In genomic region chr11:5797371-5797770, GRCm38 (mm10) we compare ENCODE assay signal across 33 mouse cellular contexts. TPM values are rescaled to one million over a fixed set of nuclear protein-coding genes. Genes with fewer than 3 reads are reported as not detected.
A peak's percentile ranks its signal among the peaks of the same experiment; 100 is the strongest.
DNase-seq lines count a peak whose midpoint lies in the region; ATAC-seq and TF ChIP-seq lines count a peak whose summit lies in the region.
"Had no signal": no experiment of that assay in that cellular context is flagged by ENCODE, and none has a peak within 500 bp of the region (broad histone marks: within the 10 kb centered on the region; RNA-seq: fewer than 3 reads in every experiment).

No protein-coding gene starts in this region.

- H3K4me3 ChIP-seq in kidney, embryonic 16.5 days (ENCODE audit: low read length) = no peak overlapping the region
- peak overlapping the region; percentile 58 for H3K4me3 ChIP-seq in E14TG2a.4 (replicated peaks; ENCODE audit: low read length)
- H3K4me3 ChIP-seq in ES-E14 (ENCODE audit: insufficient read depth in 1 of 2, low read depth in 1 of 2, low read length in 2 of 2, poor library complexity in 1 of 2, severe bottlenecking in 1 of 2) = peak overlapping the region in 1 of 2 experiments; percentile 13; a peak in 2 of 4 replicates
- H3K4me3 ChIP-seq in stomach, postnatal 0 days (ENCODE audit: low read depth, low read length) = no peak overlapping the region
- no peak overlapping the region for H3K4me3 ChIP-seq in intestine, postnatal 0 days (ENCODE audit: low read depth, low read length)
- H3K4me3 ChIP-seq: embryonic facial prominence, embryonic 13.5 days; forebrain, embryonic 10.5 days; heart, embryonic 10.5 days; hindbrain, embryonic 12.5 days; intestine, embryonic 15.5 days; limb, embryonic 10.5 days; limb, embryonic 15.5 days; liver, embryonic 13.5 days; myocyte; neural tube, embryonic 12.5 days had no signal

- TF ChIP-seq CTCF in E14TG2a.4 (conservative IDR thresholded peaks at IDR 0.05; ENCODE audit: low read length) = no peak
- TF ChIP-seq CTCF in stomach, postnatal 0 days (IDR thresholded peaks at IDR 0.05; ENCODE audit: low read depth) = no peak
- no peak for TF ChIP-seq CTCF in intestine, postnatal 0 days (IDR thresholded peaks at IDR 0.05; ENCODE audit: low read depth)

- H3K4me1 ChIP-seq in kidney, embryonic 16.5 days (ENCODE audit: insufficient read depth, low read length) = peaks cover 8% of the 10 kb centered on the region; the same call in 1 of the 2 replicates
- H3K4me1 ChIP-seq in E14TG2a.4 (replicated peaks; ENCODE audit: low read depth, low read length) (peaks cover 87% of the 10 kb centered on the region), ES-E14 (ENCODE audit: control insufficient read depth in 2 of 2, insufficient read depth in 2 of 2, low read length in 2 of 2, poor library complexity in 1 of 2) (peaks cover 0 to 16% of the 10 kb centered on the region in 2 experiments; a peak in 3 of 4 replicates)
- H3K4me1 ChIP-seq in stomach, postnatal 0 days (replicated peaks; ENCODE audit: control insufficient read depth, insufficient read depth) = no peaks in the 10 kb centered on the region
- peaks cover 11% of the 10 kb centered on the region; the same call in 1 of the 2 replicates for H3K4me1 ChIP-seq in intestine, postnatal 0 days (replicated peaks; ENCODE audit: control insufficient read depth, insufficient read depth, low read length)
- H3K4me1 ChIP-seq: forebrain, embryonic 10.5 days; hindbrain, embryonic 12.5 days; neural tube, embryonic 12.5 days had no signal

- no peak for TF ChIP-seq EP300 in stomach, postnatal 0 days (optimal IDR thresholded peaks at IDR 0.05)

- ATAC-seq in kidney, embryonic 16.5 days (ENCODE audit: low FRiP score, low TSS enrichment) = no peak
- no peak for ATAC-seq in stomach, postnatal 0 days (ENCODE audit: low FRiP score, low TSS enrichment)
- ATAC-seq in intestine, postnatal 0 days = no peak
- ATAC-seq: activated CD4-positive, CD25-positive, alpha-beta regulatory T cell, adult 4 months; CD4-positive, CD25-positive, alpha-beta regulatory T cell, adult 4 months; forebrain, postnatal 0 days; hindbrain, postnatal 0 days; intestine, embryonic 15.5 days; midbrain, embryonic 16.5 days had no signal

- no peaks in the 10 kb centered on the region for H3K27me3 ChIP-seq in kidney, embryonic 16.5 days (ENCODE audit: insufficient read depth, low read length)
- H3K27me3 ChIP-seq in E14TG2a.4 (ENCODE audit: insufficient read depth, low read length) = no peaks in the 10 kb centered on the region
- no peaks in the 10 kb centered on the region for H3K27me3 ChIP-seq in stomach, postnatal 0 days (ENCODE audit: control insufficient read depth, insufficient read depth, low read length)
- no peaks in the 10 kb centered on the region for H3K27me3 ChIP-seq in intestine, postnatal 0 days (replicated peaks; ENCODE audit: control insufficient read depth, insufficient read depth, low read length)
- H3K27me3 ChIP-seq: embryonic facial prominence, embryonic 13.5 days; hindbrain, embryonic 12.5 days; intestine, embryonic 15.5 days; limb, embryonic 15.5 days; liver, embryonic 13.5 days; neural tube, embryonic 12.5 days had no signal

- 72% methylated on average over 11 of the region's 11 CpGs for WGBS in kidney, embryonic 16.5 days
- WGBS in stomach, postnatal 0 days = 69% methylated on average over 11 of the region's 11 CpGs
- WGBS in intestine, postnatal 0 days = 64% methylated on average over 11 of the region's 11 CpGs

- no peak overlapping the region for H3K9ac ChIP-seq in kidney, embryonic 16.5 days (replicated peaks; ENCODE audit: low read length)
- peak overlapping the region; percentile 49; the same call in 1 of the 2 replicates for H3K9ac ChIP-seq in ES-E14 (ENCODE audit: insufficient read depth, low read depth, low read length, poor library complexity, severe bottlenecking)
- H3K9ac ChIP-seq in stomach, postnatal 0 days (ENCODE audit: low read length) = no peak overlapping the region
- no peak overlapping the region for H3K9ac ChIP-seq in intestine, postnatal 0 days (ENCODE audit: low read depth, low read length)
- H3K9ac ChIP-seq: forebrain, postnatal 0 days; hindbrain, embryonic 12.5 days; intestine, embryonic 15.5 days; limb, embryonic 15.5 days; liver, embryonic 13.5 days; neural tube, embryonic 12.5 days had no signal

- no peak overlapping the region for H3K4me2 ChIP-seq in kidney, embryonic 16.5 days (replicated peaks; ENCODE audit: low read depth, low read length)
- H3K4me2 ChIP-seq in stomach, postnatal 0 days (replicated peaks; ENCODE audit: low read depth) = no peak overlapping the region
- no peak overlapping the region for H3K4me2 ChIP-seq in intestine, postnatal 0 days (replicated peaks; ENCODE audit: low read depth)
- H3K4me2 ChIP-seq: embryonic facial prominence, embryonic 13.5 days; hindbrain, embryonic 12.5 days; intestine, embryonic 15.5 days; limb, embryonic 15.5 days; liver, embryonic 13.5 days; neural tube, embryonic 12.5 days had no signal

- no peaks in the 10 kb centered on the region for H3K9me3 ChIP-seq in kidney, embryonic 16.5 days (ENCODE audit: low read length)
- H3K9me3 ChIP-seq in E14TG2a.4 (ENCODE audit: low read length) (no peaks in the 10 kb centered on the region), ES-E14 (ENCODE audit: control insufficient read depth, insufficient read depth, low read depth, low read length) (no peaks in the 10 kb centered on the region)
- no peaks in the 10 kb centered on the region for H3K9me3 ChIP-seq in stomach, postnatal 0 days (ENCODE audit: control insufficient read depth, low read length)
- H3K9me3 ChIP-seq in intestine, postnatal 0 days (ENCODE audit: control insufficient read depth) = no peaks in the 10 kb centered on the region
- H3K9me3 ChIP-seq: embryonic facial prominence, embryonic 13.5 days; forebrain, embryonic 10.5 days; heart, embryonic 10.5 days; hindbrain, embryonic 12.5 days; intestine, embryonic 15.5 days; limb, embryonic 10.5 days; limb, embryonic 15.5 days; liver, embryonic 13.5 days; neural tube, embryonic 12.5 days had no signal

- 0 out of 2 replicates have a peak overlapping the region, but pooled peaks have one; percentile 18 for H3K27ac ChIP-seq in kidney, embryonic 16.5 days (ENCODE audit: low read length)
- H3K27ac ChIP-seq in ES-E14 (ENCODE audit: insufficient read depth, low read depth, low read length, poor library complexity, severe bottlenecking) = peak overlapping the region; percentile 72; the same call in 1 of the 2 replicates
- H3K27ac ChIP-seq in stomach, postnatal 0 days (replicated peaks) = no peak overlapping the region
- no peak overlapping the region for H3K27ac ChIP-seq in intestine, postnatal 0 days (ENCODE audit: low read depth, low read length)
- H3K27ac ChIP-seq: embryonic facial prominence, embryonic 13.5 days; forebrain, embryonic 10.5 days; heart, embryonic 10.5 days; hindbrain, embryonic 12.5 days; hindbrain, postnatal 0 days; intestine, embryonic 15.5 days; limb, embryonic 10.5 days; limb, embryonic 15.5 days; liver, embryonic 13.5 days; neural tube, embryonic 12.5 days had no signal

- in situ Hi-C loops in ES-E14 (cut with MboI; ENCODE audit: low sequenced_read_pairs in 2 of 2, unreplicated experiment in 2 of 2) = no loop called here

- peaks cover 69% of the 10 kb centered on the region for H3K36me3 ChIP-seq in kidney, embryonic 16.5 days (ENCODE audit: insufficient read depth, low read length)
- H3K36me3 ChIP-seq in E14TG2a.4 (ENCODE audit: insufficient read depth, low read length) = peaks cover 95% of the 10 kb centered on the region
- peaks cover 70% of the 10 kb centered on the region for H3K36me3 ChIP-seq in ES-E14 (ENCODE audit: control insufficient read depth, insufficient read depth, low read length, poor library complexity, severe bottlenecking)
- H3K36me3 ChIP-seq in stomach, postnatal 0 days (ENCODE audit: control insufficient read depth, insufficient read depth, low read length) = peaks cover 36% of the 10 kb centered on the region
- H3K36me3 ChIP-seq in intestine, postnatal 0 days (ENCODE audit: control insufficient read depth, insufficient read depth) = peaks cover 69% of the 10 kb centered on the region

- DNase-seq in kidney, adult 18-20 months = no peak
- DNase-seq in ES-E14 (ENCODE audit: low read depth, low spot score) = no peak
- DNase-seq in stomach, postnatal 0 days (ENCODE audit: low spot score) = peak; percentile 11
- DNase-seq in testis, postnatal 14 days (ENCODE audit: low spot score) = no peak
- DNase-seq: adrenal gland, adult 2 months; adrenal gland, postnatal 36 days; cerebellum, adult 2 months; cerebellum, postnatal 25 days; forebrain, postnatal 0 days; heart, postnatal 36 days; liver, embryonic 13.5 days; lung, adult 18-20 months; lung, postnatal 10 days; right cerebral cortex, adult 18-20 months; spleen, adult 18-20 months; thymus, adult 2 months; thymus, postnatal 36 days had no signal

TF ChIP-seq in ES-E14, 5 proteins besides CTCF, POLR2A, EP300 and RAD21:
- no peak for TF ChIP-seq ZNF384 (IDR thresholded peaks at IDR 0.05; ENCODE audit: low read depth, low read length)
- TF ChIP-seq MAFK (IDR thresholded peaks at IDR 0.05; ENCODE audit: insufficient read depth, low read depth, low read length) = no peak
- no peak for TF ChIP-seq HCFC1 (IDR thresholded peaks at IDR 0.05; ENCODE audit: borderline replicate concordance, insufficient read depth, low read length)
- no peak for TF ChIP-seq CHD2 (IDR thresholded peaks at IDR 0.05; ENCODE audit: low read depth, low read length)
- TF ChIP-seq ZC3H11A (IDR thresholded peaks at IDR 0.05; ENCODE audit: borderline replicate concordance, low read depth, low read length) = no peak

RNA-seq across cellular contexts. Expression of gene Pgam2, which starts 6.2 kb away (rescaled TPM):
- 33.0 and 42.8 TPM in 2 replicates for polyA plus RNA-seq in kidney, embryonic 16.5 days (2015; fragmentation: Nextera tagmentation; extraction: Ambion mirVana)
- total RNA-seq in ES-E14 (2012; rRNA removed) = 4.1 and 4.2 TPM in 2 replicates
- polyA plus RNA-seq in stomach, postnatal 0 days (2015; fragmentation: Nextera tagmentation; extraction: Ambion mirVana) = 2.8 and 3.9 TPM in 2 replicates
- 9.9 and 10.1 TPM in 2 replicates for polyA plus RNA-seq in intestine, postnatal 0 days (2015; fragmentation: Nextera tagmentation; extraction: Ambion mirVana)
- total RNA-seq: adrenal gland, adult 2 months; adrenal gland, postnatal 36 days had no signal
- polyA plus RNA-seq: adrenal gland, adult 2 months had no signal

RNA-seq across cellular contexts. Expression of gene Dbnl, which starts 9.1 kb away (rescaled TPM):
- polyA plus RNA-seq in kidney, embryonic 16.5 days (2015; fragmentation: Nextera tagmentation; extraction: Ambion mirVana) = 123 and 132 TPM in 2 replicates
- 31.7 and 48.7 TPM in 2 replicates for total RNA-seq in ES-E14 (2012; rRNA removed)
- 99.8 and 104 TPM in 2 replicates for polyA plus RNA-seq in stomach, postnatal 0 days (2015; fragmentation: Nextera tagmentation; extraction: Ambion mirVana)
- polyA plus RNA-seq in intestine, postnatal 0 days (2015; fragmentation: Nextera tagmentation; extraction: Ambion mirVana) = 93.0 and 99.7 TPM in 2 replicates

RNA-seq across cellular contexts. Expression of gene Urgcp, which starts 35.2 kb away (rescaled TPM):
- 25.9 and 27.8 TPM in 2 replicates for polyA plus RNA-seq in kidney, embryonic 16.5 days (2015; fragmentation: Nextera tagmentation; extraction: Ambion mirVana)
- total RNA-seq in ES-E14 (2012; rRNA removed) = 10.3 and 10.4 TPM in 2 replicates
- 14.1 and 15.4 TPM in 2 replicates for polyA plus RNA-seq in stomach, postnatal 0 days (2015; fragmentation: Nextera tagmentation; extraction: Ambion mirVana)
- polyA plus RNA-seq in intestine, postnatal 0 days (2015; fragmentation: Nextera tagmentation; extraction: Ambion mirVana) = 15.4 and 19.0 TPM in 2 replicates

RNA-seq across cellular contexts. Expression of gene Polm, which starts 40.4 kb away (rescaled TPM):
- 9.8 and 11.4 TPM in 2 replicates for polyA plus RNA-seq in kidney, embryonic 16.5 days (2015; fragmentation: Nextera tagmentation; extraction: Ambion mirVana)
- 6.7 and 12.2 TPM in 2 replicates for total RNA-seq in ES-E14 (2012; rRNA removed)
- polyA plus RNA-seq in stomach, postnatal 0 days (2015; fragmentation: Nextera tagmentation; extraction: Ambion mirVana) = 5.7 and 6.3 TPM in 2 replicates
- 9.0 and 9.2 TPM in 2 replicates for polyA plus RNA-seq in intestine, postnatal 0 days (2015; fragmentation: Nextera tagmentation; extraction: Ambion mirVana)

Comparison
In these comparisons a context has a peak if more than half of its experiments do, and no peak if none do; other contexts are left out.
1. H3K27ac ChIP-seq: peak in kidney, embryonic 16.5 days (single experiment) and ES-E14 (single experiment); none in stomach, postnatal 0 days (single experiment) and intestine, postnatal 0 days (single experiment).